Mouse (Mus musculus) cerebellum, adult 11-12 months (tissue): Measurements from ENCODE around the gene Nsfl1c.
A peak's percentile ranks its signal among the peaks of the same experiment; 100 is the strongest.
"Not testable (repeated sequence)": the region's sequence is repeated elsewhere in the genome, so short reads cannot be mapped to it uniquely, and the experiment has no call there.

ENCODE experiments used
- DNase-seq: peaks from one replicate; pipeline ENCODE4 v3.0.0; 2022

Nsfl1c gene

DNA sequence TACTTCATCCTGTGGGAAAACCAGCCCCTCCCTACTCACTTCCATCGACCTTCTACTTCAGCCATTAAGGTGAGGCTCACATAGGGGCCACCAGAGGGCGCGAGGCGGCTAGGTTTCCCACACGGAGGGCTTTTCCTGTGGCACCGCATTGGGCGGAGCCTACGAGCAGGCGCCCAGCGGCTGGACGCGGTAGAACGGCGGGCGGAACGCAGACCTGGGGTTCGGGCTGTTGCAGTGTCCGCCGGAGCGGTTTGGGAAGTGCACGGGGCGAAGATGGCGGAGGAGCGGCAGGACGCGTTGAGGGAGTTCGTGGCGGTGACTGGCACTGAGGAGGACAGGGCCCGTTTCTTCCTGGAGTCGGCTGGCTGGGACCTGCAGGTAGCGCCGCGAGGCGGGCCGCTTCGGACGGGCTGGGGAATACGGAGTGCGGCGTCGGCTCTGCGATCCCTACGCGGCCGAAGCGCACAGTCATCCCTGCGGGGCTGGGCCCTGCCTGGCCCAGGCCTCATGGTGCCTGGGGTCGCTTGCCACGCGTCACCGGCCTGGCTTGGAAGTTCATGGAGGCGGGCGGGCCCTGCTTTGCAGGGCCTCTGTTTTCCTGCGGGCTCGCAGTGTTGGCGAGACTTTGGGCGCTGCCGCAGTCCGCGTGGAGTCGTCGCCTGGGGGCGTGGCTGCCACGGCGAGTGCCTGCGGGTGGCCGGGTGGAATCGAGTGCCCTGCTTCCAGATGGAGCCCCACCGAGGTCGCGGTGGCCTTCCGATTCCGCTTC, at the start of gene Nsfl1c:
Gene Nsfl1c, plus strand, starts transcription at position 148 of the 769 bp plus-strand sequence.
- DNase-seq, result peak; percentile 93

DNA sequence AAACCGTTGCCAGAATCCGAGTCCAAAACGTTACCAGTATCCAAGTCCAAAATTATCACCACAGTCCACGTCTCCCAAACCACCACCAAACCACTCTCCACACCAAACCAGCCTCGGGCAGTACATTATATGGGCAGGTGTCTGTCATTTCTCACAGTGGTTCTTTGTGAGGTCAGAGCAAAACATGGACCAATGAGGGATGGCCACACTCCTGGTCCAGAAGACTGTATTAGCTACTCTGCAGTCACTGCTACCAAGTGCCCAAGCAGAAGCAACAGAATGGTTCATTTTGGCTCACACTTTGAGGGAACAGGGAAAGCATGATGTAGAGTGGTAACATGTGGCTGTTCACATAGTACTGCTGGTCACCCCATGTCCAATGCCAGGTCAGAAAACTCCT, 17.9 kb upstream of the Nsfl1c start, which contains the start of gene 4921509C19Rik:
Gene 4921509C19Rik, minus strand, starts transcription at position 101 of the 400 bp plus-strand sequence.
- not testable (repeated sequence) for DNase-seq

DNA sequence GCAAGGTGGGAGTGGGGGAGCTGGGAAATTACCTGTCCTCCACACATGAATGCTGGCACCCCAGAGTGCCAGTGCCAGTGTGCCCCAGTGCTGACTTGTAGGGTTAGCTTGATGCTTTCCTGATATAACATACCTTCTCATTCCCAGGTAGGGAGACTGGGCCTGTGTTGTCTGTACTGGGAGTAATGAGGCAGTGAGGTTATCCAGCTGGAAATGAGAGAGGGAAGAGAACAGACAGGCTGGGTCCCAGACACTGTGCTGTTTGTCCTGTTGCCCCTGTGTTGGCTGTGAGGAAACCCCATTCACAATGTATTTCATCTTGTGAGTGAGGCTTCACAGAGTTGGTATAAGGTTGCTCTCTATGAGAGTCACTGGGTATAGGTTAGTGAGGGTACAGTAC, 7.5 kb upstream of the Nsfl1c start:
- no peak for DNase-seq

DNA sequence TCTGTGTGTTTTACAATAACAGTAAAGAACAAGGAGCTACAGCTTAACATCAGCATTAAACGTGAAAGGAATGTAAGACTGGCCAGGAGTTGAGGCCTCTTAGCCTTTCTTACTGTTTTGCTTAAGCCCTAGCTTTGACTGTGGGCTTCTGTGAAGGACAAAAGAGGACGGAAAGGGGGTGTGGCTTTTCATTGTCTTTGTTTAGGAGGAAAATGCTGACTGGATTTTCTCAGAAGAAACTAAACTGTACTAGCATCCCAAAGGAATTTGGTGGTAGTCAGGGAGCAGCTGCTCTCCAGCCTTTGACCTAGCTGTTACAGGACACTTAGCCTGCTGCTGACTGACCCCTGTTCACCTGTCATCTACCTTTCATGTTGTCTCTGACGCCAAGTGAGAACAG, 4.4 kb downstream of the Nsfl1c start:
- no peak for DNase-seq

DNA sequence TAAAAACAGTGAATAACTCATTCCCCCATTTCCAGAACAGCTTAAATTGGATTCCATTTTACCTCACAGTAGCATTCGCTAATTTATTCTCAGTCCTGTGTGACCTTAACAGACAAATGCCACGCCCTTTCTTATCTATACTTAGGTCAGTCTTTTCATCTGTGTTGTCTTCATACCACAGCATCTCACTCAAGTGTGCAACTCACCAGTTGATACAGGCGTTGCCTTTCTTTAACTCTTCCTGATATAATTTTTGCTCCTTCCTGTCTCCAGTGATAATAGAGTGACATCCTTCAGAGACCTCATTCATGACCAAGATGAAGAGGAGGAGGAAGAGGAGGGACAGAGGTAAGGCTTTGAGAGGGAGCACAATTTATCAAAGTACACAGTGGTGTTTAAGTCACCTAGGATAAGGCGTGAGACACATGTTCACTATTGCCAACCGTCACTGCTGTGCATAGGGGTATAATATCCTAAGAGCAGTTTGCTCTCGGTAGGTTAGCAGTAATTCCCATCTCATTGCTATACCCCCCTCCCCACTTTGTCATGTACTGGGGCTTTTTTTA, 6.5 kb downstream of the Nsfl1c start:
- DNase-seq, result no peak

DNA sequence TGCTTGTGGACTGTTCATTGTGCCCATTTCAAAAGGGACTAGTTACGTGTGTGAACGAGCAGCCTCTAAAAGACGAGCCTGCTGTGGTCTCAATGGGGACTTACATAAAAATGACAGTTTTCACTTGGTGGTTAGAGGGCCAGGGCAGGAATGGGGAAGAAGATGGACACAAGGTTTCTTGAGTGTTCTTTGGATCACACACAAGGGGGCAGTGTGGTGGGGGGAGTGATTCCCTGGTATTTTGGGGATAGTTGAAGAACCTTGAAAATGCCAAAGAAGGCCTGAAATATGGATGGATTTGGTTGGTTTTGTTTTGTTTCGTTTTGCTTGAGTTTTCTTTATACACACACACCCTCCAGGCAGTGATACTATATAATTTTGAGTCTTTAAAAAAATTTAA, 10.2 kb downstream of the Nsfl1c start:
- no peak for DNase-seq

DNA sequence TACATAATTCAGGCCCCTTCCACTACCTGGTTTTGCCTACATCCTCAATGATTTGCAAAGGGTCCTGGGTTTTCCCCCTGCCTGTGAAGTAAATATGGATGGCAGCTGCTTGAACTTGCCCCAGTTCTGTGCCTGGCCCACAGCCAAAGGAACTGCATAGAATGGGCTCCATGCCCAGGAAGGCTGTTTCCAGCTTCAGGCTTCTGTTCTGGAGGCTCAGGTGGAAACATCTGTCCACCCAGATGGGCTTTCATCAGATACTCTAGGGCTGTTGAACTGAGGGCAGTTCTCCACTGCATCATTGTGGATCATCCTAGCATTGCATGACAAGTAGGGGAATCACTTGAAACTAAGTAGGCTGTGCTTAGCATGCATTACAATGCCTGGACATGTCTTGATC, 18.2 kb downstream of the Nsfl1c start:
- DNase-seq, result peak; percentile 21

DNA sequence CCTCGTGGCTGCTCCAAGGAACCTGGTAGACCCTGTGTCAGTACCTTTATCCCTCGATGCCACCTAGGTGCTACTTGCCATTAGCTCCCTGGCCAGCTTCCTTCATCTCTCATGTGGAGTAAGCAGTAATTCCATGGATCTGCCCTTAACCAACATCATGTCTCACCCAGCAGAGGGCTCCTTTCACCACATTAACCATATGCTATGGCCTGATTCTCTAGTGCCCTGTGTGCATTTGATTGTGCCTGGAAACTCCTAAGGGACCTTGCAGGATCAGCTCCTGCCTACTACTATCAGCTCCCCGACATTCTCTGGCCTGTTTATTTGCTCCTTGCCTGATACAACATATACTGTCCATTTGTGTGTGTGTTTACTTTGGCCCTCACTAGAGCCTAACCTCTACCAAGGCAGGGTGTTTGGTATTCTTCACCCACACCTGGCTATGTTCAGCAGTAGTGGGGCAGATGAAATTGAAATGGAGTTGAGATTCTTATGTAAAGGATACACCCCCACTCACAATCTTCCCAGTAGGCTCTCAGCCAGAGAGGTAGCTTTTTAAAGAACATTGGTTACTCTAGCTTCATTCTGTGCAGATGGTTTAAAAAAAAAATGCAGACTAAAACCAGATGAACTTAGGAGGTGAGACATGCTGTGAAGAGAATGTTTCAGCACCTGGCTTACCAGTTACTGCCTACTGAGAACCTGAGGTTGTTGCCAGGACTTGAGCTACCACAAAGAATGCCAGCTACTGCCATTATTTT, 19.7 kb downstream of the Nsfl1c start:
- no peak for DNase-seq

DNA sequence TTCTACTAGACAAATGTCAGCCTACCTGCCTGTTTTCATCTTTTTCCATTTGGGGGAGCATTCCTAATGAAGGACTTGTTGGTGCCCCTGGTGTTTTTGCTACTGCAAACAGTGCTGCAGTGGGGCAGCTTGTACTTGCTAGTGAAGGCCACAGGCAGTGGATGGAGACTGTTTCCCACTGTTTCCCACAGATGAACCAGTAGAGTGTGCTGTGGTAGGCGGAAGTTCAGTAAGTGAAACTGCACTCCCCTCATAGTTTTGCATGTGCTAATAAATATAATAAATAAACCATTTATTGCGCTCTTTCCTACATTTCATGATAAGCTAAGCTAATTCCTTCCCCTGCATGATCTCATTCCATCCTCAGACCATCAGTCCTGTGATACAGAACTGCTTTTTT, 25.0 kb downstream of the Nsfl1c start:
- DNase-seq, result no peak

DNA sequence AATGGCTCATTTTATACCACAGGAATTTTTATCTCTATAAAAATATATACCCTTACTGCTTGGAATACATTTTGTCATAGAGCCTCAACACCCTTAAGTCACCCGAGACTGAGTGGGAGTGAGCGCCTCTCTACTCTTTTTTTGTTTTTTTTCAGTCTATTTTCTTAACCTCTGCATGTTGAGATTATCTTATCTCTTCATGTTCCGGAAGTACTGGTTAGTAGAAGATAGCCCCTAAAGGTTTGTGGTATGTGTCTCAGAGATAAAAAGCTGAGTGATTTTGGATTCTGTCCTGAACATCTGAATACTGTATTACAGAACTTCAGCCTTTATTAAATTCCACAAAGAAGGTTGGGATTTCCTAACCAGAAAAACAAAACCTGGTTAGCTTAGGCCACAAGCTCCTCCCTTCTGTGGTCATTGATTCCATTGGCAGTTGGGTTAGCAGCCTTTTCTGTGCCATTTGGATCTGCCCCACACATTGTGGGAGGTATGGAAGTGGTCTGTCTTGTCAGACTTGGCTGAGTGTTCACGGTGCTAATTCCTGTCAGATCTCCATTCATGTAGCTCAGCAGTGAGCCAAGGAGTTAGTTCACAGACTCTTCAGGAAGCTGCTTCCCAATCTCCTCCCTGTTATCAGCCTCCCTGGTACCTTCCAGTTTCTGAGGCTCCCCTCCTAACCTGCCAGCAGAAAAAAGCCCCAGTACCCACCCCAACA, 30.5 kb downstream of the Nsfl1c start:
- no peak for DNase-seq

DNA sequence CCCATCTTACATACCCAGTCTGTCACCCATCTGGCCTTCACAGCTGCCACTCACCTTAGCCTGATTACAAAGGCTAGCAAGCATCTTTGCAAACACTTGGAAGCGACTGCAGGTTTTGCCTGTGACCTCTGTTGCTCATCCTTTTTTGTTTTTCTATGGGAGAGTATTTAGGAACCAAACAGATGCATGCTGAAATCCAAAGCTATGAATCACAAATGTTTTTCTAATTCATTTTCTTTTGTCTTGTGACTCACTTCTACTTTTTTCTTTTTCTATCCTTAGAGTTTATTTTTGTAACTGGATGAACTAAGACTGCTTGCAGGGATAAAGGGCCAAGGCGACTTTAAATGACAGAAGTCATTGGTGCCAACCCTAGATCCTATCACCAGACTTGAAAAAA, 31.5 kb downstream of the Nsfl1c start:
- no peak for DNase-seq

DNA sequence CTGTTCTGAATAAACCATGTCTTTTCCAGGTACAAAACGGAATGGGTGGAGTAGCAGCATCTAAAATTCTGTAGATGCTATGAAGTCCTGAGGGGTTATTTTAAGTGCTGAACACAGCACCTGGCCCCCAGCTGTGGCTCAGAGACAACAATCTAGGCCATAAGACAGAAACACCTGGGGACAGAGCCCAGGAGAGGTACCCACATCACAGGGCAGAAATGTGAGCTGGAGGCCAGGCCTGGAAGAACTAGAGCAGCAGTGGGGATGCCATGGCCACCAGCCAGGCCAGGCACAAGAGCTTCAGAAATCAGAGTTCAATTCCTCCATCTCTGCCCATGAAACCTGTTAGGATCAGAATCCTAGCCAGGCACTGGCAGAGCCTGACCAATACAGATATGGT, 34.1 kb downstream of the Nsfl1c start:
- no peak for DNase-seq

DNA sequence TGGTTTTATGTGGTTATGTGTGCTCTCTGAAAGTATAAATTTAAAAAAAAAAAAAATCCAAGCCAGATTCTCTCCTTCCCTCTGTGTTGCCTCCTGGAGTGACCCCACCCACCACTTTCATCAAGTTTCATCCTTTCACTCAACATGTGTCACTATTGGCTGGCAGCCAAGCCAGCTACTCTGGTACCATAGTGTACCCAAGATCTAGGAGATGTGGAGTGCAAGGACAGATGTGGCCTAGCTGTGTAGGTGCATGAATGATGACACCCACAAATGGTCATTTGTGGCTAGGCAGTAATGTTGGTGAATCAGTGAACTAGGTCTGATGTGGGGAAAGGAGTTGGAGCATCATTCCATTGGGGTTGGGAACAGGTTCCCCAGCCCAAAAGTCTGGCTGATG, 35.2 kb downstream of the Nsfl1c start:
- DNase-seq, result no peak

DNA sequence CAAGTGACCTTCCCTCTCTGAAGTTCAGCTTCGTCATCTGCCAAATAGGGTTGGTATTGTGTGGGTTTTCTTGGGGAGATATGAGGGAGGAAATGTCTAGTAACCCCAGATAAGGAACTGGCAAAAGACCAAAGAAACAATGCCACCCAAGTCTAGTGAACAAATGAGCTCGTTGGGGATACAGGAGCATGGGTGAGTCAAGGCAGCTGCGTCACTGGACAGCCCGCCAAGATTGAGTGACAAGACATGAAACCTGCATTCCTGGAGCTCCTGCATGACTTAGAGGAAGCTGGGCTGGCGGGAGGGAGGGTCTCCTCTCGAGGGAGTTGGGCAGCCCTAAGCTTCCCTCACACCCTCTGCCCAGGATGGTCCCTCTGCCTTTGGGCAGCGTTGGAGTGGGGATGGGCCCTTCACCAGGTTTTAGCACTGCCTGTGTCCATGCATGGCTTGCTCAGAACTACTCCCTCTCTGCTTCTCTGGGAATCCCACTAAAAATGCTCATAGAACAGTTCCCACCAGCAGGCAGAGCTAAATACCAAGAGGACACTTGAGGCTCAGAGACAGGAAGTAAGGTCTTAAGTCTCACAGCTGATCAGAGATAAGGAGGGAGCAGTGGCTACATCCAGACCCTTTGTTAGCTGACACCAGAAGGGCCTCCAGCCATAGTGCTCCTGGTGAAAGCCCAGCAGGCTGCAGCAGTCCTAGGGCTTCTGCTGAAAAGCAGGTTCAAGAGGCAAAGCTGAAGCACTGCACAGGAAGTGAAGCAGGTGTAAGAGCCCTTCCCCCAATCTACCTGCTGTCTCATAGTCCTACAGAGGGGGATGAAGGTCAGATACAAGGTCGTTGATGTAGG, 36.6 kb downstream of the Nsfl1c start:
- no peak for DNase-seq

DNA sequence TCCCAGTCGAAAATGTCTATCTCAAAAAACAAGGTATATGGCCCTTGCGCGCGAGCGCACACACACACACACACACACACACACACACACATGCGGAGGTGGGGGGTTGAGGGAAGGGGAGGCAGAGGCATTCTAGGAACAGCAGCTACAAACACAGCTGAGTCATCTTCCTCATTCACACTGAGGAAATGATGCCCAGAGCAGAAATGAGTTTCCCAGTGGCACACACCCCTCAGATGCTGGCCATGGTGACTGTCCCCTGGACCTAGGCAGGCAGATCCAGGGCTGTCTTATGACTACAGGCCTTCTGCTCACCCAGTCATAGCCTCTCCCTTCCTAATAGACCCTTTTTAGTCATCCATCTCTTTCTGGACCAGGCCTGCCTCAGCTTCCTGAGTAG, 39.6 kb downstream of the Nsfl1c start:
- no peak for DNase-seq

DNA sequence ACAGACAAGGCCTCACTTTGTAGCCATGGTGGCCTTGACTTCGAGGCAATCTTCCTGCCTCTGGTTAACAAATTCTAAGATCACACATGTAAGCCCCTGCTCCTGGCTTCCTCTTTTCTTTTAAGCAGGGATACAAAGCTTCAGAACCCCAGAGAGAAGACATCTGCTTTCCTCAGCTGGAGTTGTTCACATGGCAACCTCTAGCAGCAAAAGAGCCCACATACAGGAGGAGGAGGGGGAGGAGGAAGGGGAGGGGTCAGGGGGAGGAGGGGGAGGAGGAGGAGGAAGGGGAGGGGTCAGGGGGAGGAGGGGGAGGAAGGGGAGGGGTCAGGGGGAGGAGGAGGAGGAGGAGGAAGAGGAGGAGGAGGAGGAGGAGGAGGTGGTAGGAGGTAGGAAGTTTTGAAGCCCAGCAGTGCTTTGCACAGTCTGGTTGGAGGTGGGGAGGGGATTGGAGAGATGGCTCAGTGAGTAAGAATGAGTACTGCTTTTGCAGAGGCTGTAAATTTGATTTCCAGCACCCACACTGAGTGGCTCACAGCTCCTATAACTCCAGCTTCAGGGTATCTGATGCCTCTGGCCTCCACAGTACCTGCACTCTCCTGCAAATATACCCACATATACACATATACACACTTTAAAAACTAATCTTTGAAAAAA, 42.1 kb downstream of the Nsfl1c start:
- no peak for DNase-seq

DNA sequence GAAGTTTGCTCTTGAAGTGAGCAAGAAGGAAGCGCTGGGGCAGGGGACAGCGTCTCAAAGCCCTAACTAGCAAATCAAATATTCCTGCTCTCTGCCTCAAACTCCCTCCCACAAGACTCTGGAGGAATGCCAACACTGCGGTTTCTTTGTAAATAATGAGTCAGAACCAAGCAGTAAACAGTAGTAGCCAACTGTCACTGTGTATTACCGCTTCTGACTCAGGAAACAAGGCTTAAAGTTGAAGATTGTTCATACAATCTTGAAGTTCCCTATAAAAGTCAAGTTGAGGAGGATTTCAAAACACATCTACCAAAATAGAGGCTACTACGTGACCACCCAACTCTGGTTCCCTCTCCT, 42.6 kb downstream of the Nsfl1c start:
- DNase-seq, result no peak

DNA sequence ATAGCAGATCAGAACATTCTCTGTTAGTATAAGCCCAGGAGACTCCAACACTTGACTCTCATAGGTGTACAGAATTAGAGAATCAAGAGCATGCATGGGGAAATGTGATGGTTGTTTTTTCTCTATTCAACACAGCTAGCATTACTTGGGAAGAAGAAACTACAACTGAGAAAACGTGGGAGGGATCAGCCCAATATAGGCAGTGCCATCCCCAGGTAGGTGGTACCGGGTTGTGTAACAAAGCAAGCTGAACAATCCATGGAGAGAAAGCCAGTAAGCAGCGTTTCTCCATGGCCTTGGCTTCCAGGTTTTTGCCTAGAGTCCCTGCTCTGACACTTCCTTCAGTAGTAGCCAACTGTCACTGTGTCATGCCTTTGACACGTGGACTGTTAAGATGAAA, 44.7 kb downstream of the Nsfl1c start:
- DNase-seq, result no peak

DNA sequence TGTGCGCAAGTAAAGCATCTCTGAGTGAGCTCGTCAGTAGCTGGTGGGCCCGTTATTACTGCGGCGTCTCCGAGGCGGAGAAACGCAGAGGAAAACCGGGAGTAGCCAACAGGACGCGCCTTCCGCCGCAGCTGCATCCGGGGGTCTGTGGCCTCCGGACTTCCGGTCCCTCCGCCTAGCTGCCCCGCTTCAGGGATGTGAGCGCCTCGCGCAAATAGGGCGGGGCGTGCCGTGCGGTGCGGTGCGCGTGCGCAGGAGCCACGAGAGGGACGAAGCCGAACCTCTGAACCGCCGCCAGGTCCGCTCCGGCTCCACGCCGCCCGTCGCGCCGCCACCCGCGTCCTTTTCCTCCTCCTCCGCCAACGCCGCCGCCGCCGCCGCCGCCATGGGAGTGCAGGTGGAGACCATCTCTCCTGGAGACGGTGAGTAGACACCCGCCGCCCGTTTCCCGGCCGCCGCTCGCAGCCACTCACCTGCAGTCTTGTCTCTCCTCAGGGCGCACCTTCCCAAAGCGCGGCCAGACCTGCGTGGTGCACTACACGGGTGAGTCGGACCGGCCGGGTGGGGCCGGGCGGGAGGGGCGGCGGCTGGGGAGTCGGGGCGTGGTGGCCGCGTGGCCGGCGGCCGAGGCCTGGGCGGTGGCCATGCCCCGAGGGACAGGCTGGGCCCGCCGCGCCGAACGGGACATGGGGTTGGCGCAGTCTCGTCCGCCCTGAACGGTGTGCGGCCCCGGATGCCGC, 48.5 kb downstream of the Nsfl1c start, which contains the start of gene Fkbp1a:
Gene Fkbp1a, plus strand, starts transcription at position 161 of the 740 bp plus-strand sequence.
- DNase-seq, result peak; percentile 98

DNA sequence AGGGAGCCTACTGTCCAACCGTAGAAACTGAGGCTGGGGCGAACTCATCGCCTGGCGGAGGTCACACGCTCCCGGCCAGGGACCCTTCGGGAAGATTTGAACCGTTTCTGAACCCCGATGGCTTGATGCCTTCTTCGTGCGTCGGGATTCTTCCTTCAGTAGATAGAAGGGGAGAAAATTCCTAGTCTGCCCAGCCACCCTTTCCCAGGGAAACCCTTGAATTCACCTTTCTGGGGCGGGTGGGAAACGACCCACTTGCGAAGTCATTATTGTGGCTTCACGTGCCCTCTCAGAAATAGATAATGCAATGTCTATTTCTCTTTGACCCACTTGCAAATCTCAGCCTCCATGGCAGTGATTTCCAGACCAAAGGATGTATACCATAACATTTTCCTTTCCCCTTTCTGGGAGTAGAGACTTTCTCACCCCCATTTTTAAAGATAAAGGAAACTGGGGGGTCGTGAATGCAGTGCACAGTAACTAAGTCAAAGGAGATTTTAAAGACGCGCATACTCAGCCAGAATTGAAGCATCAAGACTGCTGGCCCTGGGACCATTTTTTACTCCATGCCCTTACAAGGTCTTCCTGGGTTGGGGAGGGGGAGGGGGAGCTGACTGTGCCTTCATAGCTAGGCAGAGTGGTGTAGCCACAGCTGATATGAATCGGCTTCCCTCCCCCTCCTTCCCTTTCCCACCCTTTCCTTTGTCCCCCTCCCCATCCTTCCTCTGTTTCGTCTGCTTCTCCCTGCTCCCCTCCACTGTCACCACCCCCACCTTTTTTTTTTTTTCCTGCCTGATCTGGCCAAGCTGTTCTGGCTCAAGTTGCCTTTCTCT, 49.3 kb downstream of the Nsfl1c start:
- DNase-seq, result peak; percentile 46
